Mouse (Mus musculus): ENCODE data around the gene Lamtor3.

- TF ChIP-seq CTCF (IDR thresholded peaks at IDR 0.05; ENCODE audit: low read depth, low read length), result no peak
- TF ChIP-seq POLR2A (IDR thresholded peaks at IDR 0.05; ENCODE audit: borderline replicate concordance, low read depth, low read length), result no peak
Observed at GRCm38 (mm10) chr3:137942098-137942622, 23.9 kb downstream of the Lamtor3 start.
